Mouse (Mus musculus) MEL (cell line): ENCODE measurements at regions not wholly inside any gene's neighbourhood (a gene's known extent, or its start where the extent isn't known, plus 50 kb on each side); places are given as distances from the start of the nearest gene placed in this dataset.

Experiments used
- DNase-seq: peaks from one replicate; pipeline ENCODE4 v3.0.0; 2011; ENCODE audit warnings: low read depth, low spot score
- H3K27ac ChIP-seq: 2 replicates; pipeline ENCODE4 v1.5.1; 2012; ENCODE audit warnings: low read depth, mild to moderate bottlenecking, control low read depth, low read length, moderate library complexity; ENCODE audit not compliant: control insufficient read depth
- H3K27me3 ChIP-seq, 2 experiments: fragments of 150-350 bp in 1 of 2; sonication (generic) in 1 of 2; 2 replicates each; pipeline ENCODE4 v1.6.1; 2012; ENCODE audit warnings: low read length in 2 of 2, mild to moderate bottlenecking in 2 of 2, improper control_type of control experiment in 1 of 2, moderate library complexity in 1 of 2; ENCODE audit not compliant: insufficient read depth in 2 of 2, control insufficient read depth in 1 of 2
- H3K36me3 ChIP-seq, 2 experiments: 2 replicates each; pipeline ENCODE4 v1.6.1; 2012 to 2014; ENCODE audit warnings: low read length in 2 of 2, improper control_type of control experiment in 1 of 2, inconsistent platforms in 1 of 2, mild to moderate bottlenecking in 1 of 2; ENCODE audit not compliant: insufficient read depth in 2 of 2, control insufficient read depth in 1 of 2
- H3K4me1 ChIP-seq, 2 experiments: fragments of 150-350 bp in 1 of 2; sonication (generic) in 1 of 2; 2 replicates each; pipeline ENCODE4 v1.6.1; 2012; ENCODE audit warnings: low read length in 2 of 2, improper control_type of control experiment in 1 of 2, mild to moderate bottlenecking in 1 of 2; ENCODE audit not compliant: insufficient read depth in 2 of 2, control insufficient read depth in 1 of 2
- H3K4me3 ChIP-seq, 2 experiments: fragments of 150-350 bp in 1 of 2; sonication (generic) in 1 of 2; 2 replicates each; pipeline ENCODE4 v1.5.1; 2012; ENCODE audit warnings: low read depth in 2 of 2, low read length in 2 of 2, mild to moderate bottlenecking in 2 of 2, moderate library complexity in 2 of 2, control low read depth in 1 of 2, improper control_type of control experiment in 1 of 2; ENCODE audit not compliant: control insufficient read depth in 1 of 2, insufficient read depth in 1 of 2
- H3K79me2 ChIP-seq: 2 replicates; pipeline ENCODE4 v1.6.1; 2012; ENCODE audit warnings: mild to moderate bottlenecking, low read length, moderate library complexity; ENCODE audit not compliant: control insufficient read depth, poor library complexity, insufficient read depth
- H3K9ac ChIP-seq: 2 replicates; pipeline ENCODE4 v1.6.1; 2012; ENCODE audit warnings: low read depth, mild to moderate bottlenecking, control low read depth, low read length, moderate library complexity; ENCODE audit not compliant: control insufficient read depth, poor library complexity, severe bottlenecking
- H3K9me3 ChIP-seq: fragments of 150-350 bp; sonication (generic); replicated peaks from 2 replicates; pipeline ENCODE4 v1.6.1; 2012; ENCODE audit warnings: mild to moderate bottlenecking, low read length, improper control_type of control experiment, moderate library complexity; ENCODE audit not compliant: insufficient read depth
- CHD1 ChIP-seq: IDR thresholded peaks from 2 replicates; pipeline ENCODE4 v1.6.1; 2012; ENCODE audit warnings: low read depth, mild to moderate bottlenecking, inconsistent platforms, low read length, improper control_type of control experiment
- JUND ChIP-seq: IDR thresholded peaks from 2 replicates; pipeline ENCODE4 v1.6.1; 2011; ENCODE audit warnings: low read depth, mild to moderate bottlenecking, improper control_type of control experiment, low read length
- MAZ ChIP-seq: IDR thresholded peaks from 2 replicates; pipeline ENCODE4 v1.6.1; 2012; ENCODE audit warnings: low read depth, mild to moderate bottlenecking, inconsistent platforms, low read length, improper control_type of control experiment
- MXI1 ChIP-seq: IDR thresholded peaks from 2 replicates; pipeline ENCODE4 v1.6.1; 2011; ENCODE audit warnings: mild to moderate bottlenecking, low read depth, low read length, improper control_type of control experiment
- MYC ChIP-seq: IDR thresholded peaks from 2 replicates; pipeline ENCODE4 v1.6.1; 2011; ENCODE audit warnings: low read depth, mild to moderate bottlenecking, low read length, improper control_type of control experiment, moderate library complexity
- NRF1 ChIP-seq: IDR thresholded peaks from 2 replicates; pipeline ENCODE4 v1.6.1; 2014; ENCODE audit warnings: low read depth, mild to moderate bottlenecking, inconsistent platforms, low read length, improper control_type of control experiment, moderate library complexity; ENCODE audit not compliant: poor library complexity, insufficient read depth, severe bottlenecking
- POLR2AphosphoS5 ChIP-seq: IDR thresholded peaks from 2 replicates; pipeline ENCODE4 v1.6.1; 2012; ENCODE audit warnings: low read depth, borderline replicate concordance, mild to moderate bottlenecking, inconsistent platforms, low read length, moderate library complexity, mixed read lengths
- TAL1 ChIP-seq: IDR thresholded peaks from 2 replicates; pipeline ENCODE4 v1.6.1; 2012; ENCODE audit warnings: mild to moderate bottlenecking, inconsistent platforms, low read length, moderate library complexity, mixed read lengths
- TBP ChIP-seq: IDR thresholded peaks from 2 replicates; pipeline ENCODE4 v1.8.0; 2011; ENCODE audit warnings: low read depth, low read length, improper control_type of control experiment
- USF1 ChIP-seq: IDR thresholded peaks from 2 replicates; pipeline ENCODE4 v1.6.1; 2014; ENCODE audit warnings: low read depth, mild to moderate bottlenecking, inconsistent platforms, low read length, improper control_type of control experiment, moderate library complexity
- ZC3H11A ChIP-seq: IDR thresholded peaks from 2 replicates; pipeline ENCODE4 v1.6.1; 2012; ENCODE audit warnings: low read depth, mild to moderate bottlenecking, inconsistent platforms, low read length, improper control_type of control experiment
- ZNF384 ChIP-seq: IDR thresholded peaks from 2 replicates; pipeline ENCODE4 v1.6.1; 2012; ENCODE audit warnings: low read depth, mild to moderate bottlenecking, inconsistent platforms, low read length, improper control_type of control experiment

GRCm38 (mm10) chr12:9274181-9274580, 244.4 kb downstream of the Ttc32 start:
- no peaks in the 10 kb centered on the region for H3K4me1 ChIP-seq
- no peak overlapping the region for H3K9ac ChIP-seq
- H3K9me3 ChIP-seq = no peaks in the 10 kb centered on the region
- H3K27ac ChIP-seq = no peak overlapping the region
- no peaks in the 10 kb centered on the region for H3K79me2 ChIP-seq
- no peaks in the 10 kb centered on the region for H3K36me3 ChIP-seq
- H3K27me3 ChIP-seq = no peaks in the 10 kb centered on the region
- DNase-seq = no peak
- TF ChIP-seq JUND = no peak
- TF ChIP-seq MYC = no peak
- TF ChIP-seq MAZ = no peak
- TF ChIP-seq TBP = no peak
- no peak for TF ChIP-seq TAL1
- H3K4me3 ChIP-seq = no peak overlapping the region

DNA sequence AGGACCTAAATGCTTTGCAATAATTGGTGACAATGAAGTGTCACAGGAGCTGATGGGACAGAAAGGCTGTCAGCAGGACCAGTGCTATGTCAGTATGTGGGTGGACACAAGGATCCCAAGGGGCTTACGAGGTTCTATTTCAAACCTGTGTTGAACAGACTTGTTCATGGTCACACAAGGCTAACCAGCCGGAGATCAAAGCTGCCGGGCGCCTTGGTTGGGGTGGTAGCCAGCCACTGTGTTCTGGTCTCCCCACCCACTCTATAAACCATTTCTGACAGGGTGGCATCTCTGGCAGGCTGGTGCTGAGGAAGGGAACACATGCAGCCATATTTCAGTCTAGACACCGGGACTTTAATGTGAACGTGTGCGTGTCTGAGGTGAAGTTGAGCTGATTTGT, 245.9 kb downstream of the Ttc32 start:
- Histone ChIP-seq H3K9ac (no peak overlapping the region), H3K79me2 (no peaks in the 10 kb centered on the region), H3K27me3 (no peaks in the 10 kb centered on the region), H3K9me3 (no peaks in the 10 kb centered on the region), H3K27ac (no peak overlapping the region), H3K4me1 (no peaks in the 10 kb centered on the region), H3K36me3 (no peaks in the 10 kb centered on the region), H3K4me3 (no peak overlapping the region)
- TF ChIP-seq USF1 (no peak), MXI1 (no peak), ZC3H11A (no peak), NRF1 (no peak), CHD1 (no peak)
- no peak for DNase-seq

DNA sequence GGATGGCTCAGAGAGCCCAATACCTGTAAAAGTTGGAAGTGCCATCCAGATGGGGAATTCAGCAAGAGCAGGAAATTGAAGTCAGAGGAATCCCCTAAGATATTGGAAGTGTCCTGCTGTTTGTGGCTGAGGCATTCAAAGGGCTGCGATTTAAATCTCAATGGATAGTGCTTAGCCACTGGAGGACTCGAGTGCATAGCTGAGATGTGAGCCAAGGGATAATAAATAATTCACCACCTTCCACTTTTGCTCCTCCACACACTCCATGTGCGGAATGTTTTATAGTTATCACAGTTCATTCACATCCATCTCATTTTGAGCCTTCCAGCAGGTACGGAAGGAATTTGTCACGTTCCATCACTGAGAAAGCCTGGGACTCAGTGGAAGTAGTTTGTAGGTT, 248.9 kb downstream of the Ttc32 start:
- Histone ChIP-seq H3K4me3 (no peak overlapping the region), H3K4me1 (no peaks in the 10 kb centered on the region), H3K79me2 (no peaks in the 10 kb centered on the region), H3K9me3 (no peaks in the 10 kb centered on the region), H3K27me3 (no peaks in the 10 kb centered on the region), H3K27ac (no peak overlapping the region), H3K9ac (no peak overlapping the region), H3K36me3 (no peaks in the 10 kb centered on the region)
- no peak for TF ChIP-seq POLR2AphosphoS5
- no peak for TF ChIP-seq ZNF384
- no peak for TF ChIP-seq TBP
- DNase-seq = no peak
